Mouse (Mus musculus): Measurements from ENCODE around the gene Gm10181. TPM values are rescaled to one million over a fixed set of nuclear protein-coding genes. Genes with fewer than 3 reads are reported as not detected.

The Gm10181 gene
- total RNA-seq, 2 experiments from 2014 or later: not detected

Other genes starting within 250 kb of the Gm10181 start
- gene Herpud2, start 62.4 kb downstream of the Gm10181 start, total RNA-seq (2015; ENCODE audit: low replicate concordance): 27.0 and 38.6 TPM in 2 replicates
- gene Herpud2, start 62.4 kb downstream of the Gm10181 start, total RNA-seq (2017; ENCODE audit: low replicate concordance): 22.3 and 26.6 TPM in 2 replicates
- 169 and 204 TPM in 2 replicates for gene Sept7, start 163.0 kb downstream of the Gm10181 start, total RNA-seq (2015; ENCODE audit: low replicate concordance)
- 170 and 193 TPM in 2 replicates for gene Sept7, start 163.0 kb downstream of the Gm10181 start, total RNA-seq (2017; ENCODE audit: low replicate concordance)